Mouse (Mus musculus): ENCODE results near the gene Sphk1. TPM values are rescaled to one million over a fixed set of nuclear protein-coding genes. Genes with fewer than 3 reads are reported as not detected.

Sphk1 gene
- polyA plus RNA-seq, 1 experiment from 2014 or later: 3.0 TPM

GRCm38 (mm10) chr11:116538142-116538735, 7.5 kb downstream of the Sphk1 start:
- no peak overlapping the region for H3K9ac ChIP-seq (ENCODE audit: low read depth, low read length)
- no peak for ATAC-seq (replicated peaks; ENCODE audit: insufficient number of reproducible peaks, low FRiP score, low TSS enrichment)
- peaks cover 29% of the 10 kb centered on the region for H3K36me3 ChIP-seq (ENCODE audit: control insufficient read depth, insufficient read depth, low read length)
- 80% methylated on average over 12 of the region's 12 CpGs for WGBS (ENCODE audit: insufficient replicate concordance)
- no peak overlapping the region for H3K4me3 ChIP-seq (ENCODE audit: low read depth, low read length)
- no peak overlapping the region for H3K4me2 ChIP-seq
- no peak overlapping the region for H3K27ac ChIP-seq (ENCODE audit: low read depth, low read length)
- H3K9me3 ChIP-seq (replicated peaks; ENCODE audit: control insufficient read depth, low read length): no peaks in the 10 kb centered on the region
- H3K27me3 ChIP-seq (ENCODE audit: control insufficient read depth, insufficient read depth, low read length): peaks cover 10% of the 10 kb centered on the region
- peaks cover 18% of the 10 kb centered on the region for H3K4me1 ChIP-seq (ENCODE audit: control insufficient read depth, insufficient read depth, low read length)

- Histone ChIP-seq H3K9ac (ENCODE audit: low read depth, low read length) (no peak overlapping the region), H3K4me1 (ENCODE audit: control insufficient read depth, insufficient read depth, low read length) (peaks cover 8% of the 10 kb centered on the region), H3K4me2 (no peak overlapping the region), H3K27ac (ENCODE audit: low read depth, low read length) (no peak overlapping the region), H3K4me3 (ENCODE audit: low read depth, low read length) (no peak overlapping the region), H3K9me3 (replicated peaks; ENCODE audit: control insufficient read depth, low read length) (no peaks in the 10 kb centered on the region), H3K36me3 (ENCODE audit: control insufficient read depth, insufficient read depth, low read length) (peaks cover 45% of the 10 kb centered on the region), H3K27me3 (ENCODE audit: control insufficient read depth, insufficient read depth, low read length) (no peaks in the 10 kb centered on the region)
- 89% methylated on average over 11 of the region's 11 CpGs for WGBS (ENCODE audit: insufficient replicate concordance)
- ATAC-seq (replicated peaks; ENCODE audit: insufficient number of reproducible peaks, low FRiP score, low TSS enrichment): no peak
Measured at GRCm38 (mm10) chr11:116541183-116541582, 10.5 kb downstream of the Sphk1 start.

GRCm38 (mm10) chr11:116543110-116543509, 12.4 kb downstream of the Sphk1 start:
- Histone ChIP-seq H3K27me3 (ENCODE audit: control insufficient read depth, insufficient read depth, low read length) (no peaks in the 10 kb centered on the region), H3K4me1 (ENCODE audit: control insufficient read depth, insufficient read depth, low read length) (peaks cover 5% of the 10 kb centered on the region; the same call in 1 of the 2 replicates), H3K27ac (ENCODE audit: low read depth, low read length) (no peak overlapping the region), H3K9me3 (replicated peaks; ENCODE audit: control insufficient read depth, low read length) (no peaks in the 10 kb centered on the region), H3K4me3 (ENCODE audit: low read depth, low read length) (no peak overlapping the region), H3K4me2 (no peak overlapping the region), H3K9ac (ENCODE audit: low read depth, low read length) (no peak overlapping the region), H3K36me3 (ENCODE audit: control insufficient read depth, insufficient read depth, low read length) (peaks cover 48% of the 10 kb centered on the region)
- 85% methylated on average over 4 of the region's 4 CpGs for WGBS (ENCODE audit: insufficient replicate concordance)
- no peak for ATAC-seq (replicated peaks; ENCODE audit: insufficient number of reproducible peaks, low FRiP score, low TSS enrichment)

- 80% methylated on average over 17 of the region's 17 CpGs for WGBS (ENCODE audit: insufficient replicate concordance)
- Histone ChIP-seq H3K36me3 (ENCODE audit: control insufficient read depth, insufficient read depth, low read length) (peaks cover 24% of the 10 kb centered on the region), H3K27ac (ENCODE audit: low read depth, low read length) (no peak overlapping the region), H3K4me3 (ENCODE audit: low read depth, low read length) (no peak overlapping the region), H3K4me1 (ENCODE audit: control insufficient read depth, insufficient read depth, low read length) (peaks cover 43% of the 10 kb centered on the region), H3K4me2 (no peak overlapping the region), H3K9me3 (replicated peaks; ENCODE audit: control insufficient read depth, low read length) (no peaks in the 10 kb centered on the region), H3K9ac (ENCODE audit: low read depth, low read length) (no peak overlapping the region), H3K27me3 (ENCODE audit: control insufficient read depth, insufficient read depth, low read length) (no peaks in the 10 kb centered on the region)
- ATAC-seq (replicated peaks; ENCODE audit: insufficient number of reproducible peaks, low FRiP score, low TSS enrichment): no peak
Measured at GRCm38 (mm10) chr11:116547296-116548060, 16.8 kb downstream of the Sphk1 start.

GRCm38 (mm10) chr11:116548780-116549179, 18.1 kb downstream of the Sphk1 start:
- no peak overlapping the region for H3K4me3 ChIP-seq (ENCODE audit: low read depth, low read length)
- no peak overlapping the region for H3K9ac ChIP-seq (ENCODE audit: low read depth, low read length)
- no peak overlapping the region for H3K4me2 ChIP-seq
- ATAC-seq (replicated peaks; ENCODE audit: insufficient number of reproducible peaks, low FRiP score, low TSS enrichment): no peak
- H3K9me3 ChIP-seq (replicated peaks; ENCODE audit: control insufficient read depth, low read length): no peaks in the 10 kb centered on the region
- H3K27me3 ChIP-seq (ENCODE audit: control insufficient read depth, insufficient read depth, low read length): no peaks in the 10 kb centered on the region
- peaks cover 50% of the 10 kb centered on the region for H3K4me1 ChIP-seq (ENCODE audit: control insufficient read depth, insufficient read depth, low read length)
- no peak overlapping the region for H3K27ac ChIP-seq (ENCODE audit: low read depth, low read length)
- WGBS (ENCODE audit: insufficient replicate concordance): 88% methylated on average over 9 of the region's 9 CpGs
- H3K36me3 ChIP-seq (ENCODE audit: control insufficient read depth, insufficient read depth, low read length): peaks cover 18% of the 10 kb centered on the region

- H3K27me3 ChIP-seq (ENCODE audit: control insufficient read depth, insufficient read depth, low read length): no peaks in the 10 kb centered on the region
- H3K9me3 ChIP-seq (replicated peaks; ENCODE audit: control insufficient read depth, low read length): no peaks in the 10 kb centered on the region
- WGBS (ENCODE audit: insufficient replicate concordance): 46% methylated on average over 11 of the region's 11 CpGs
- H3K36me3 ChIP-seq (ENCODE audit: control insufficient read depth, insufficient read depth, low read length): peaks cover 11% of the 10 kb centered on the region
- H3K4me2 ChIP-seq: peak overlapping the region; percentile 14; the same call in 1 of the 2 replicates
- peaks cover 57% of the 10 kb centered on the region for H3K4me1 ChIP-seq (ENCODE audit: control insufficient read depth, insufficient read depth, low read length)
- no peak for ATAC-seq (replicated peaks; ENCODE audit: insufficient number of reproducible peaks, low FRiP score, low TSS enrichment)
- peak overlapping the region; percentile 60 for H3K27ac ChIP-seq (ENCODE audit: low read depth, low read length)
- peak overlapping the region; percentile 11 for H3K9ac ChIP-seq (ENCODE audit: low read depth, low read length)
- no peak overlapping the region for H3K4me3 ChIP-seq (ENCODE audit: low read depth, low read length)
Measured at GRCm38 (mm10) chr11:116549273-116550038, 18.7 kb downstream of the Sphk1 start.

- Histone ChIP-seq H3K36me3 (ENCODE audit: control insufficient read depth, insufficient read depth, low read length) (peaks cover 3% of the 10 kb centered on the region; the same call in 1 of the 2 replicates), H3K27me3 (ENCODE audit: control insufficient read depth, insufficient read depth, low read length) (no peaks in the 10 kb centered on the region), H3K9ac (ENCODE audit: low read depth, low read length) (peak overlapping the region; percentile 36; the same call in 1 of the 2 replicates), H3K4me1 (ENCODE audit: control insufficient read depth, insufficient read depth, low read length) (peaks cover 70% of the 10 kb centered on the region), H3K4me3 (ENCODE audit: low read depth, low read length) (no peak overlapping the region), H3K27ac (ENCODE audit: low read depth, low read length) (peak overlapping the region; percentile 64), H3K9me3 (replicated peaks; ENCODE audit: control insufficient read depth, low read length) (no peaks in the 10 kb centered on the region), H3K4me2 (no peak overlapping the region)
- 43% methylated on average over 7 of the region's 7 CpGs for WGBS (ENCODE audit: insufficient replicate concordance)
- ATAC-seq (replicated peaks; ENCODE audit: insufficient number of reproducible peaks, low FRiP score, low TSS enrichment): no peak
Measured at GRCm38 (mm10) chr11:116550748-116551147, 20.0 kb downstream of the Sphk1 start.

- Histone ChIP-seq H3K4me2 (no peak overlapping the region), H3K9me3 (replicated peaks; ENCODE audit: control insufficient read depth, low read length) (no peaks in the 10 kb centered on the region), H3K4me3 (ENCODE audit: low read depth, low read length) (no peak overlapping the region), H3K27ac (ENCODE audit: low read depth, low read length) (no peak overlapping the region), H3K36me3 (ENCODE audit: control insufficient read depth, insufficient read depth, low read length) (no peaks in the 10 kb centered on the region), H3K9ac (ENCODE audit: low read depth, low read length) (no peak overlapping the region), H3K4me1 (ENCODE audit: control insufficient read depth, insufficient read depth, low read length) (peaks cover 79% of the 10 kb centered on the region), H3K27me3 (ENCODE audit: control insufficient read depth, insufficient read depth, low read length) (no peaks in the 10 kb centered on the region)
- WGBS (ENCODE audit: insufficient replicate concordance): 90% methylated on average over 1 of the region's 1 CpGs
- ATAC-seq (replicated peaks; ENCODE audit: insufficient number of reproducible peaks, low FRiP score, low TSS enrichment): no peak
Measured at GRCm38 (mm10) chr11:116552194-116552593, 21.5 kb downstream of the Sphk1 start.

All from heart, embryonic 11.5 days (tissue).